Mouse (Mus musculus): Measurements from ENCODE around the gene Lmntd1. TPM values are rescaled to one million over a fixed set of nuclear protein-coding genes. Genes with fewer than 3 reads are reported as not detected.

Lmntd1 gene
- polyA plus RNA-seq, 1 experiment from 2014 or later = 0.15 TPM

GRCm38 (mm10) chr6:145464027-145464426, 150.1 kb downstream of the Lmntd1 start:
- Histone ChIP-seq H3K4me1 (peaks cover 21% of the 10 kb centered on the region), H3K4me3 (no peak overlapping the region), H3K36me3 (replicated peaks) (no peaks in the 10 kb centered on the region), H3K27me3 (replicated peaks; ENCODE audit: low read depth, poor library complexity, severe bottlenecking) (0 out of 2 replicates have a peak, but pooled peaks cover 3% of the 10 kb centered on the region), H3K27ac (replicated peaks) (no peak overlapping the region), H3K9me3 (no peaks in the 10 kb centered on the region)
- WGBS = 90% methylated on average over 4 of the region's 4 CpGs
- no peak for DNase-seq (ENCODE audit: low spot score)

GRCm38 (mm10) chr6:145462677-145463245, 151.4 kb downstream of the Lmntd1 start:
- peak overlapping the region; percentile 51; the same call in 1 of the 2 replicates for H3K27ac ChIP-seq (replicated peaks)

GRCm38 (mm10) chr6:145457066-145457465, 157.1 kb downstream of the Lmntd1 start:
- DNase-seq (ENCODE audit: low spot score) = no peak
- WGBS = 87% methylated on average over 15 of the region's 15 CpGs
- Histone ChIP-seq H3K27ac (replicated peaks) (no peak overlapping the region), H3K4me1 (peaks cover 9% of the 10 kb centered on the region; the same call in 1 of the 2 replicates), H3K4me3 (no peak overlapping the region), H3K36me3 (replicated peaks) (no peaks in the 10 kb centered on the region), H3K9me3 (no peaks in the 10 kb centered on the region), H3K27me3 (replicated peaks; ENCODE audit: low read depth, poor library complexity, severe bottlenecking) (peaks cover 9% of the 10 kb centered on the region; the same call in 1 of the 2 replicates)

More at GRCm38 (mm10) chr6:145462677-145463245, 151.4 kb downstream of the Lmntd1 start:
- Histone ChIP-seq H3K4me3 (no peak overlapping the region), H3K9me3 (no peaks in the 10 kb centered on the region), H3K4me1 (peaks cover 23% of the 10 kb centered on the region), H3K27me3 (replicated peaks; ENCODE audit: low read depth, poor library complexity, severe bottlenecking) (0 out of 2 replicates have a peak, but pooled peaks cover 3% of the 10 kb centered on the region), H3K36me3 (replicated peaks) (no peaks in the 10 kb centered on the region)
- 80% methylated on average over 12 of the region's 12 CpGs for WGBS
- DNase-seq (ENCODE audit: low spot score) = no peak

- H3K4me1 ChIP-seq = peaks cover 8% of the 10 kb centered on the region
- H3K4me3 ChIP-seq = no peak overlapping the region
- WGBS = 80% methylated on average over 15 of the region's 15 CpGs
- H3K27ac ChIP-seq (replicated peaks) = no peak overlapping the region
- peaks cover 6% of the 10 kb centered on the region; the same call in 1 of the 2 replicates for H3K27me3 ChIP-seq (replicated peaks; ENCODE audit: low read depth, poor library complexity, severe bottlenecking)
- no peaks in the 10 kb centered on the region for H3K9me3 ChIP-seq
- no peaks in the 10 kb centered on the region for H3K36me3 ChIP-seq (replicated peaks)
- no peak for DNase-seq (ENCODE audit: low spot score)
These were observed 163.3 kb downstream of the Lmntd1 start for GRCm38 (mm10) chr6:145450628-145451403.

GRCm38 (mm10) chr6:145448361-145448760, 165.8 kb downstream of the Lmntd1 start:
- WGBS = 72% methylated on average over 2 of the region's 2 CpGs
- DNase-seq (ENCODE audit: low spot score) = no peak
- Histone ChIP-seq H3K4me3 (no peak overlapping the region), H3K9me3 (no peaks in the 10 kb centered on the region), H3K27me3 (replicated peaks; ENCODE audit: low read depth, poor library complexity, severe bottlenecking) (no peaks in the 10 kb centered on the region), H3K4me1 (peaks cover 8% of the 10 kb centered on the region), H3K27ac (replicated peaks) (no peak overlapping the region), H3K36me3 (replicated peaks) (no peaks in the 10 kb centered on the region)

- no peaks in the 10 kb centered on the region for H3K27me3 ChIP-seq (replicated peaks; ENCODE audit: low read depth, poor library complexity, severe bottlenecking)
- 79% methylated on average over 8 of the region's 8 CpGs for WGBS
- no peak overlapping the region for H3K4me3 ChIP-seq
- no peaks in the 10 kb centered on the region for H3K36me3 ChIP-seq (replicated peaks)
- H3K4me1 ChIP-seq = peaks cover 13% of the 10 kb centered on the region
- no peak overlapping the region for H3K27ac ChIP-seq (replicated peaks)
- DNase-seq (ENCODE audit: low spot score) = no peak
- no peaks in the 10 kb centered on the region for H3K9me3 ChIP-seq
These were observed 168.2 kb downstream of the Lmntd1 start for GRCm38 (mm10) chr6:145445811-145446500.

GRCm38 (mm10) chr6:145445380-145445779, 168.7 kb downstream of the Lmntd1 start:
- no peak for DNase-seq (ENCODE audit: low spot score)
- WGBS = 90% methylated on average over 4 of the region's 4 CpGs
- H3K9me3 ChIP-seq = no peaks in the 10 kb centered on the region
- peaks cover 10% of the 10 kb centered on the region for H3K4me1 ChIP-seq
- no peaks in the 10 kb centered on the region for H3K36me3 ChIP-seq (replicated peaks)
- no peak overlapping the region for H3K27ac ChIP-seq (replicated peaks)
- no peaks in the 10 kb centered on the region for H3K27me3 ChIP-seq (replicated peaks; ENCODE audit: low read depth, poor library complexity, severe bottlenecking)
- H3K4me3 ChIP-seq = no peak overlapping the region

- peaks cover 14% of the 10 kb centered on the region for H3K4me1 ChIP-seq
- DNase-seq (ENCODE audit: low spot score) = peak; percentile 48
- H3K27me3 ChIP-seq (replicated peaks; ENCODE audit: low read depth, poor library complexity, severe bottlenecking) = no peaks in the 10 kb centered on the region
- no peak overlapping the region for H3K4me3 ChIP-seq
- H3K9me3 ChIP-seq = no peaks in the 10 kb centered on the region
- H3K36me3 ChIP-seq (replicated peaks) = no peaks in the 10 kb centered on the region
- H3K27ac ChIP-seq (replicated peaks) = no peak overlapping the region
- 58% methylated on average over 13 of the region's 13 CpGs for WGBS
These were observed 171.3 kb downstream of the Lmntd1 start for GRCm38 (mm10) chr6:145442786-145443185.

GRCm38 (mm10) chr6:145441416-145442110, 172.6 kb downstream of the Lmntd1 start:
- peaks cover 10% of the 10 kb centered on the region; the same call in 1 of the 2 replicates for H3K4me1 ChIP-seq
- H3K36me3 ChIP-seq (replicated peaks) = no peaks in the 10 kb centered on the region
- H3K4me3 ChIP-seq = no peak overlapping the region
- H3K9me3 ChIP-seq = no peaks in the 10 kb centered on the region
- 65% methylated on average over 18 of the region's 18 CpGs for WGBS
- H3K27ac ChIP-seq (replicated peaks) = peak overlapping the region; percentile 27; the same call in 1 of the 2 replicates
- no peaks in the 10 kb centered on the region for H3K27me3 ChIP-seq (replicated peaks; ENCODE audit: low read depth, poor library complexity, severe bottlenecking)
- DNase-seq (ENCODE audit: low spot score) = peak; percentile 77

- Histone ChIP-seq H3K27ac (replicated peaks) (no peak overlapping the region), H3K4me1 (peaks cover 12% of the 10 kb centered on the region)
- WGBS = 86% methylated on average over 5 of the region's 5 CpGs
These were observed 175.3 kb downstream of the Lmntd1 start for GRCm38 (mm10) chr6:145438851-145439250.

GRCm38 (mm10) chr6:145435764-145436163, 178.4 kb downstream of the Lmntd1 start:
- Histone ChIP-seq H3K4me3 (no peak overlapping the region), H3K27me3 (replicated peaks; ENCODE audit: low read depth, poor library complexity, severe bottlenecking) (no peaks in the 10 kb centered on the region), H3K27ac (replicated peaks) (no peak overlapping the region), H3K36me3 (replicated peaks) (no peaks in the 10 kb centered on the region), H3K9me3 (no peaks in the 10 kb centered on the region), H3K4me1 (peaks cover 34% of the 10 kb centered on the region)
- DNase-seq (ENCODE audit: low spot score) = no peak
- WGBS = 82% methylated on average over 10 of the region's 10 CpGs

More at GRCm38 (mm10) chr6:145438851-145439250, 175.3 kb downstream of the Lmntd1 start:
- Histone ChIP-seq H3K27me3 (replicated peaks; ENCODE audit: low read depth, poor library complexity, severe bottlenecking) (no peaks in the 10 kb centered on the region), H3K4me3 (no peak overlapping the region), H3K36me3 (replicated peaks) (no peaks in the 10 kb centered on the region), H3K9me3 (no peaks in the 10 kb centered on the region)
- DNase-seq (ENCODE audit: low spot score) = no peak

- no peak for DNase-seq (ENCODE audit: low spot score)
- Histone ChIP-seq H3K9me3 (no peaks in the 10 kb centered on the region), H3K27ac (replicated peaks) (no peak overlapping the region), H3K36me3 (replicated peaks) (no peaks in the 10 kb centered on the region), H3K27me3 (replicated peaks; ENCODE audit: low read depth, poor library complexity, severe bottlenecking) (no peaks in the 10 kb centered on the region), H3K4me1 (peaks cover 34% of the 10 kb centered on the region), H3K4me3 (no peak overlapping the region)
- WGBS = 82% methylated on average over 1 of the region's 1 CpGs
These were observed 179.0 kb downstream of the Lmntd1 start for GRCm38 (mm10) chr6:145435156-145435555.
